Mouse (Mus musculus): ENCODE data around the gene Ruvbl1.

Ruvbl1 gene

DNA sequence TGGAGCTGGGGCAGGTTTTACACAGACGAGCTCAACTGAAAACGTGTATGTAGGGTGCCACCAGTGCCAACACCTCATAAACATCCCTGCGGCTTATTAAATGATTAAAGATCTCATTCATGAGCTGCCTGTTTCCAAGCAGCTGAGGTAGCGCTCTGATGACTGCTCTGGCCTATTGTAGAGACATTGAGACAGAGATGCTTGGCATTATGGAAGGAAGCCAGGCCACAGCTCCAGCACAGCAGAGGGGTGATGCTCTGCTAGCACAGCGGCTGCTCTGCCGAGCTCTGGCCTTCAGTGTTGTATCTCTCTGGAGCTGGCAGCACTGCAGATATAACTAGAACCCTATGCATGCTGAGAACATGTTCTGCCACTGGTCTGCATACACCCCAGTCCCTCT lies 28.5 kb downstream of the Ruvbl1 start:
- no peak for DNase-seq (ENCODE audit: low read depth, low spot score)

DNA sequence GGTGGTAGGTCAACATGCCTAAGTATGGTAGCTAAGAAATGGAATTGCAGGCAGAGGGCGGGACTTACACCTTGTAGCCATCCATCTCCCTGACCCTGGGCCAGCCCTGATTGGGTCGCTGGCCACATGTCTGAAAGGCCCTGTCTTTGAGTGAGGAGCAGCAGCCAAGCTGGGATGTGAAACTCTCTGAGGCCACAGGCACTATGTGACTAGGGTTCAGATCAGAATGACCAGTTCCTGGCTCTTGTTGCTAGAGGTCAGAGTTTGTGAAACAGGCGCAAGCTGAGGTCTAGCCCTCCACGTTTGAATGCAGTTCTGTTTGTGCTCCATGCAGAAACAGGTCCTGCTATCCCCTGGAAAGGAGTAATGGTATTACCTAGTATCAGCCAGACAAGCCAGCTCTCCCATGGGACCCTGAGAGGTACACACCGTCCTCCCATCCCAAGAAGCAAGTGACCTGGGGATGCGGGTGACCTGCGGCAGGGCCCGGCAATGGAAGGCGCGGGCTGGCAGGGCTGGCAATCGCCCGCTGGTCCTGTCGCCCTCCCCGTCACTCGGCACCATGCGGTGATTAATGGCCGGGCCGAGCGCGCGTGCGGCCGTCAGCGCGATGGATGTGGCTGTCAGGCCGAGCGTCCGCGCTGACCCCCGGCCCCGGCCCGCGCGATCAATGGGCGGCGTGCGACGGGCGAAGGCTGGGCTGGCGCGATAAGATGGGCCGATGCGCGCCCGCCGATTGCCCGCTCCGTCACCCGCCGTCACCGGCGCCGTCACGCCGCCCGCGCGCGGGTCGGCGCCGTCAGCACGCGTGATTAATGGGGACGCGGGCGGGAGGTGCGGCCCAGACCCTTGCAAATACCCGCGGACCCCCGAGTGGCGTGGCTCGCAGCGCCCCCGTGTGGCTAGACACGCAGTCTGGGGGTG lies 34.5 kb downstream of the Ruvbl1 start:
- DNase-seq (ENCODE audit: low read depth, low spot score) = peak; percentile 71

DNA sequence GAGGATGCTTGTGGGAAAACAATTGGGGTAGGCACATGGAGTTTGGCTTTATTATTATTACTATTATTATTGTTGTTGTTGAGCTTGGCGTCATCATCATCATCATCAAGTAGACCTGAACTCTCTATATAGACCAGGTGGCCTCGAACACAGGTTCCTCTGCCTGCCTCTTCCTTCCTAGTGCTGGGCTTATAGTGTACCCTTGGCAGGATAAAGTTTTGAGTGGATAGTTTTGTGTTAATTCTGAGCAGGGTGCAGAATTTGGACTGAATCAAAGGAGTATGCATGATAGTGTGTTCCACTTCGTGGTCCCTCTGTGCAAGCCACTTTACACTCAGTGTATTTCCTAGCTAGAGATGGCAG lies 35.2 kb downstream of the Ruvbl1 start:
- no peak for DNase-seq (ENCODE audit: low read depth, low spot score)

- no peak for DNase-seq (ENCODE audit: low read depth, low spot score)
These were observed 37.1 kb downstream of the Ruvbl1 start for GRCm38 (mm10) chr6:88502030-88502970.

- DNase-seq (ENCODE audit: low read depth, low spot score) = no peak
These were observed 37.8 kb downstream of the Ruvbl1 start for GRCm38 (mm10) chr6:88503044-88503443.

DNA sequence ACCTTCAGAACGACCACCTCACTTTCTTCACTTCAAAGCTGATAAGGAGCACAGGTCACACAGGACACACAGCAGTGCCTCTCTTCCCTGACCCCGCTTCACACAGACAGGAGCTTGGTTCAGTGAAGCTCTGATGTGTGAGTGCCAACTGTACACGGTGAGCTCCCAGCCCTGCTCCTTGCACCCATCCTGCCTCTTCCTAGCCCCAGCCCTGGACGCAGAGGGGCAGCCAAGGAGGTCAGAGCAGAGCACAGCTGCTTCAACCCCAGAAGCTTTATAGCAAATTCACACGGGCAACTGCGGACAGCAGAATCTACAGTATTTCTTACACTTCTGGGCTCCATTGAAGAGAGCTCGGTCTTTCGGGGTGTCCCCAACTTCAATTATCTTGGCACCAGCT lies 48.8 kb downstream of the Ruvbl1 start:
- no peak for DNase-seq (ENCODE audit: low read depth, low spot score)

GRCm38 (mm10) chr6:88514546-88514945 lies 49.3 kb downstream of the Ruvbl1 start:
- DNase-seq (ENCODE audit: low read depth, low spot score) = no peak

GRCm38 (mm10) chr6:88515971-88516370 lies 50.8 kb downstream of the Ruvbl1 start:
- no peak for DNase-seq (ENCODE audit: low read depth, low spot score)

DNA sequence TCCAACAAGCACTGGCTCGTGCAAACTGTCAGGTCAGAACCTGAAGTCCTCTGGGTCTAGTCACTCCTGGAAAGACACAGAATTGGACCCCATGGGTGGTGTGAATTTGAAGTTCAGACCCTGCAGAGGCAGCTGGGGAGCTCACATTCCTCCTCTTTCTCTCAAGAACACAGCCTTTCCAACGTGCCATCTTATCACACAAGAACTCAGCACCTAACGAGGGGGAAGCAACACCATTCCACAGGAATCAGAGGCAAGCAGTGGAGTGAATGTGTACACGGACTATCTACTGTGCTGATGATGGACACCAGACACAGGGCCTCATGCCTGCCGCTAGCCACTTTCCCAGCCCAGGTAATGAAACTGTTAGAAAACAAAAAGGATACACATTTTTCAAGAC lies 51.5 kb downstream of the Ruvbl1 start:
- DNase-seq (ENCODE audit: low read depth, low spot score) = no peak

- peak; percentile 29 for DNase-seq (ENCODE audit: low read depth, low spot score)
These were observed 52.6 kb downstream of the Ruvbl1 start for GRCm38 (mm10) chr6:88517701-88518403.

- DNase-seq (ENCODE audit: low read depth, low spot score) = peak; percentile 97
These were observed 53.4 kb downstream of the Ruvbl1 start, which contains the start of gene Sec61a1 for GRCm38 (mm10) chr6:88518404-88519263. Gene Sec61a1 (minus strand): TSS chr6:88518905.

DNA sequence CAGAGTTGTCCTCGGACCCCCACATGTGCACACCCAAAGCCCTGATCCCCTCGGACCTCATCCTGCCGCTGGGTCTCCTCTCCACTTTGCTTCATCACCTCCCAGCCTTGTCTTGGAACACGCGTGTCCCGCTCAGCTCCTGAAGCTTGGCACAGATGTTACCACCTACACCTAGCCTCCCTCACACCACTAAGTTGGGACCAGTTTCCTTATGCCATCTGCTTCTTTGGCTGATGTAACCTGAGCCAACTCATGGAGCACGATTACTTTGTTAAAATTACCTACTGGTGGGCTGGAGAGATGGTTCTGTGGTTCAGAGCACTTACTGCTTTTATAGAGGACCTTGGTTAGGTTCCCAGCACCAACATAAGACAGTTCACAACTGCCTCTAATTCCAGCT lies 56.6 kb downstream of the Ruvbl1 start:
- no peak for DNase-seq (ENCODE audit: low read depth, low spot score)

GRCm38 (mm10) chr6:88522606-88523005 lies 57.4 kb downstream of the Ruvbl1 start:
- no peak for DNase-seq (ENCODE audit: low read depth, low spot score)

DNA sequence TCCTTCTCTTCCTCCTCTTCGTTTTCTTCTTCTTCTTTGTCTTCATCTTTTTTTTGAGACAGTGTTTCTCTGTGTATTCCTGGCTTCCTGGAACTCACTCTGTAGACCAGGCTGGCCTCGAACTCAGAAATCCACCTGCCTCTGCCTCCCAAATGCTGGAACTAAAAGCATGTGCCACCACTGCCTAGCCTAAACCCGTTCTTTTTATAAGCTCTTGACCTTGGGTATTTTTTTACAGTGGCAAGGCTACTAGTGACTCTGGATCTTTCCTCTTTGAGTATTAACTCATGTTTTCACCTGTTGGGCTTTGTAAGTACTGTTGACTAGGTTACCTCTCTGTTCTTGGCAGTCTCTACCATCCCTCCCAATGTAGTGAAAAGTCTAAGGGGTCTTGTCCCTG lies 57.8 kb downstream of the Ruvbl1 start:
- no peak for DNase-seq (ENCODE audit: low read depth, low spot score)

DNA sequence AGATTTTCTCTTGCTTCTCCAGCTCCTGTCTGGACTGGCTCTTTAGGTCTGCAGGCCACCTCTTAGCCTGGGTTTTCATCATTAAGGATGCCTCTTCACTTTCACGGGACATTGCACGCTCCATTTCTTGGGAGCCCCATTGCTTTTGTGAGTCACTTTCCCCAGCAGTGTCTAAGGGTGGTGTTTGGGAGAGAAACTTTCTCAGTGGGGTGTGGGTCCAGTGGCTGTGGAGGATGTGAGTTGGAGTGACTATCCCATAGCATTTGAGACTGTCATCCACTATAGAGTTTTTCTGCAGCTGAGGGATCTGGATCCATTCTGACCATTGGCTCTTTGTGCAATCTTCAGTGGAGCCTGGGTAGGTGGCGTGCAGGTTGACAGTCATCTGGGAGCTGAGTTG lies 58.2 kb downstream of the Ruvbl1 start:
- no peak for DNase-seq (ENCODE audit: low read depth, low spot score)

- DNase-seq (ENCODE audit: low read depth, low spot score) = no peak
These were observed 58.8 kb downstream of the Ruvbl1 start for GRCm38 (mm10) chr6:88524056-88524455.

- no peak for DNase-seq (ENCODE audit: low read depth, low spot score)
These were observed 65.1 kb downstream of the Ruvbl1 start for GRCm38 (mm10) chr6:88530306-88530705.

- DNase-seq (ENCODE audit: low read depth, low spot score) = no peak
These were observed 75.0 kb downstream of the Ruvbl1 start for GRCm38 (mm10) chr6:88540093-88540755.

GRCm38 (mm10) chr6:88544241-88544640 lies 79.0 kb downstream of the Ruvbl1 start:
- DNase-seq (ENCODE audit: low read depth, low spot score) = no peak
